Mouse (Mus musculus) heart, postnatal 4 days (tissue): Measurements from ENCODE around the gene Tulp1. TPM values are rescaled to one million over a fixed set of nuclear protein-coding genes. Genes with fewer than 3 reads are reported as not detected.
A peak's percentile ranks its signal among the peaks of the same experiment; 100 is the strongest.

Source experiments
- DNase-seq: peaks from one replicate; pipeline ENCODE4 v3.0.0; 2021
- total RNA-seq, 2 experiments: library from RNA; stranded (reverse); gene quantifications; 2 replicates each; pipeline ENCODE4 v1.2.3; 2021

The Tulp1 gene
- total RNA-seq, 2 experiments from 2014 or later, result 1.0 to 1.5 TPM

- peak; percentile 96 for DNase-seq
Measured at GRCm38 (mm10) chr17:28313212-28313879, 51.7 kb downstream of the Tulp1 start, which contains the start of gene Fance. Fance (plus strand) TSS chr17:28313519.

DNA sequence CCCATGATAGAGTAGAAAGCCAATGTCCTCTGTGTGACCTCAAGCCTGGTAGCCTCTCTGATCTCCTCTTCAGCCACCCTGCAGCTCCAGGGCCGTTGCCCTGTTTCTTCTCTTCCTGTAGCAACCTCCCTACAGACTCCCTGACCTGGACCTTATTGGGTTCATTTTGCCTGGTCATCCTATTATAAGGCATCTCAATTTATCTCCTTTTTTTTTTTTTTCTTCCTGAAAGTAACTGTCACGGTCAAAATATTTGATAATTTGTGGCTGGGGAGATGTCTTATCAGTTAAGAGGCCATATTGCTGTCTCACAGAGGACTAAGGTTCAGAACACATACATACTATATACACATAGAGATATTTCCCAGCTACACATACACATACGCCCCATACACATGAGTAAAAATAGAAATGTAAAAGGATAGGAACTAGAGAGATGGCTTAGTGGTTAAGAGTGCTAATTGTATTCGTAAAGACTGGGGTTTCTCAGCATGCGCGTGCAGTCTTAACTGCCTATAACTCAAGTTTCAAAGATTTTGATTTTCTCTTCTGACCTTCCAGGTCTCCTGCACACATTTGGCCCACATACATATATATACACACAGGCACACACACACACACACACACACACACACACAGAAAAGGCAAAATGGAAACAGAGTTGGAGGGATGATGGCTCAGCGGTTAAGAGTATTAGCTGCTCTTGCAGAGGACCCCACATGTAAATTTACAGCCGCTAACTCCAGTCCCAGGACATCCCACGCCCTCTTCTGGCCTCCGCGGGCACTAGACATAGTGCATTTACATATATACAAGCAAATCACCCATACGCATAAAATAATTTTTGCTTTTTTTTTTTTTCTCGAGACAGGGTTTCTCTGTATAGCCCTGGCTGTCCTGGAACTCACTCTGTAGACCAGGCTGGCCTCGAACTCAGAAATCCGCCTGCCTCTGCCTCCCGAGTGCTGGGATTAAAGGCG, 52.5 kb downstream of the Tulp1 start:
- DNase-seq, result peak; percentile 57

- DNase-seq, result no peak
Measured at GRCm38 (mm10) chr17:28311366-28312132, 53.5 kb downstream of the Tulp1 start.

DNA sequence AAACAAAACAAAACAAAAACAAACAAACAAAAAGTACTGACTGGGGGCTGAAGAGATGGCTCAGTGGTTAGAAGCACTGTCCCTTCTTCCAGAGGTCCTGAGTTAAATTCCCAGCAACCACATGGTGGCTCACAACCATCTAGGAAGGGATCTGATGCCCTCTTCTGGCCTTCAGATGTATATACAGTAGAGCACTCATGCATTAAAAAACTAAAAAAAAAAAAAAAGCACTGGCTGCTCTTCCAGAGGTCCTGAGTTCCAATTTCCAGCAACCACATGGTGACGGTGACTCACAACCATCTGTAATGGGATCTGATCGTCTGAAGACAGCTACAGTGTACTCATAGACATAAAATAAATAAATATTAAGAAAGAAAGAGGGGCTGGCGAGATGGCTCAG, 54.2 kb downstream of the Tulp1 start:
- DNase-seq, result no peak

DNA sequence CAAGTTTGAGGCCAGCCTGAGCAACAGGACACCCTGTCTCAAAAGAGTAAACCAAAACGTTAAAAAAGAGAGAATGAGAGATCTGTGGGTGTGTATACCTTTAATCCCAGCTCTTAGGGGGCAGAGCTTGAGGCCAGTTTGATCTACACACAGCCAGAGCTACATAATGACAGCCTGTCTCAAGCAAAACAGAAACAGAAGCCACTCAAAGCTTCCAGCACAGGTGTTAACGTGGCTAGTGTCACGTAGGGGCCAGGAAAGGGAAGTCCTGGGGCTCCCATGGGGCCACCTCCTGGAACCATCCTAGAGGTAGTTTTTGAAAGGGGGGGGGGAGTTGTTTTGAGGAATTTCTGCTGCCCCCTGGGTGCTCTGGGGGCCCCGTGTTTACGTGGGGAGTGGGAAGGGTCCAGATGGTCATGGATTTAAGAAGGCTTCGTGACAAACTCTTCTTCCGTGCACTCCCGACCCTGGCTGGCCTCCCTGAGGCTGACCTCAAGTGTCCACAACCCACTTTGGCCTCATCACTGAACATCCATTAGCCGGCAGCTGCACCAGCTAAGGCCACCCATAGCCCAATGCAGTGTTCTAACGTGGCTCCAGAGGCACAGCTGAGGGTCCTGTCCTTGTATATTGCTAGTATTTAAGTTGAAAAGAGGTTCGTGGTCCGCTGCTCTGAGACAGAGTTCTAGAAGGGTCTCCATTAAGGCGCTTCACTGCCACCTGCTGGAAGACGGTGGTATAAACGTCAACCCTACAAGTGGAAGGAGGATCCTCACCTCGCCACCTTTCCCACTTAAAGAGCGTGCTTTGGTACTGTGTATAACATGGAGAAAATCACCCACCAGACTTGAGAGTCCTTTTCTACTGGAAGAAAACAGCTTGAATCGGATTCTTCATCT, 56.5 kb downstream of the Tulp1 start:
- peak; percentile 95 for DNase-seq

DNA sequence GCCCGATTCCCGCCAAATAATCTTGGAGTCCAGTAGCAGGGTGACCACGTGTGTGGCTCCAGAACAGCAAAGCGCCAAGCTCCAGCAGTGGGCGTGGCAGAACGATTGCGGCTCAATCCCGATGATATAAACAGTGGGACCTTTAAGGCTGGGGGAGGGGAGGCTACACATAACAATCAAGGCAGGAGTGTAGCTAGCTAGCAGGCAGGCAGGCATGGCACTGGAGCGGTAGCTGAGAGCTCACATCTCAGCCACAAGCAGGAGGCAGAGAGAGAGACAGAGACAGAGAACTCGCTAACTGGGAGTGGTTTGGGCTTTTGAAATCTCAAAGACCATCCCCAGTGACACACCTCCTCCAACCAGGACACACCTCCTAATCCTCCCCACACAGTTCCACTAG, 59.9 kb downstream of the Tulp1 start:
- DNase-seq, result no peak

Other genes starting within 250 kb of the Tulp1 start
- 1 to 10 TPM; 1.1 to 1.4 TPM for gene Scube3, start 223.1 kb downstream of the Tulp1 start, total RNA-seq
- 10 to 100 TPM; 29.2 to 32.8 TPM for gene Zfp523, start 188.1 kb downstream of the Tulp1 start, total RNA-seq
- 1 to 10 TPM; 2.8 to 3.3 TPM for gene Def6, start 157.4 kb downstream of the Tulp1 start, total RNA-seq
- 10 to 100 TPM; 21.9 to 22.3 TPM for gene Ppard, start 132.5 kb downstream of the Tulp1 start, total RNA-seq
- 10 to 100 TPM; 18.7 to 19.4 TPM for gene Fance, start 51.7 kb downstream of the Tulp1 start, total RNA-seq
- gene Rpl10a, start 36.8 kb downstream of the Tulp1 start, total RNA-seq, result 100 to 1,000 TPM; 663 to 665 TPM
- gene Tead3, start 14.4 kb downstream of the Tulp1 start, total RNA-seq, result 10 to 100 TPM; 26.3 to 30.2 TPM
- 10 to 100 TPM; 21.4 to 22.0 TPM for gene Fkbp5, start 152.3 kb upstream of the Tulp1 start, total RNA-seq
- not detected for gene Armc12, start 165.6 kb upstream of the Tulp1 start, total RNA-seq
- gene Clpsl2, start 184.2 kb upstream of the Tulp1 start, total RNA-seq, result not detected
- gene Clps, start 195.5 kb upstream of the Tulp1 start, total RNA-seq, result not detected
- gene Lhfpl5, start 210.4 kb upstream of the Tulp1 start, total RNA-seq, result not detected